In the genomic region with DNA sequence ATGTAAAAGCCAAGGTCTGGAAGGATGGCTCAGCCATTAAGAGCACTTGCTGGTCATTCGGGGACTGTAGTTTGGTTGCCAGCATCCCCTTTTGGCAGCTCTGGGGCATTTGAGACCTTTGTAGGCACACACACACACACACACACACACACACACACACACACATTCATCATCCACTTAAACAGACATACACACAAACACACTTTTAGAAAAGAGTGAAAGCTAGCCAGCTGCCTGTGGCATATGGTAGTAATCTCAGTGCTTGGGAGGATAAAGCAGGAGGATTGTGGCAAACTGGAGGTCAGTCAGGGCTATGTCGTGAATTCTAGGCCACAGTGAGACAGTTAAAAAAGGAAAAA, we compare ENCODE assay signal across 9 mouse cellular contexts. TPM values are rescaled to one million over a fixed set of nuclear protein-coding genes. Genes with fewer than 3 reads are reported as not detected.
DNase-seq lines count a peak whose midpoint lies in the region; ATAC-seq and TF ChIP-seq lines count a peak whose summit lies in the region.
"Had no signal": no experiment of that assay in that cellular context is flagged by ENCODE, and none has a peak within 500 bp of the region (broad histone marks: within the 10 kb centered on the region; RNA-seq: fewer than 3 reads in every experiment).

No protein-coding gene starts in this region.

- H3K27ac ChIP-seq in heart, embryonic 13.5 days (replicated peaks) = peak overlapping the region; percentile 88
- peak overlapping the region; percentile 58; the same call in 1 of the 2 replicates for H3K27ac ChIP-seq in hindbrain, embryonic 11.5 days (ENCODE audit: low read depth, low read length)
- peak overlapping the region; percentile 78; the same call in 1 of the 2 replicates for H3K27ac ChIP-seq in midbrain, embryonic 12.5 days (replicated peaks)

- peaks cover 35% of the 10 kb centered on the region for H3K4me1 ChIP-seq in heart, embryonic 13.5 days
- H3K4me1 ChIP-seq in G1E (ENCODE audit: insufficient read depth, low read depth, low read length) = peaks cover 90% of the 10 kb centered on the region
- H3K4me1 ChIP-seq in hindbrain, embryonic 11.5 days (replicated peaks; ENCODE audit: control insufficient read depth, insufficient read depth, low read length) = peaks cover 8% of the 10 kb centered on the region
- peaks cover 25% of the 10 kb centered on the region for H3K4me1 ChIP-seq in midbrain, embryonic 12.5 days

- H3K4me3 ChIP-seq in heart, embryonic 13.5 days = peak overlapping the region; percentile 97
- H3K4me3 ChIP-seq in G1E (ENCODE audit: low read depth, low read length) = peak overlapping the region; percentile 99; the same call in 1 of the 2 replicates
- H3K4me3 ChIP-seq in hindbrain, embryonic 11.5 days (ENCODE audit: low read depth, low read length) = peak overlapping the region; percentile 96; the same call in 1 of the 2 replicates
- H3K4me3 ChIP-seq in midbrain, embryonic 12.5 days = peak overlapping the region; percentile 89

- H3K9ac ChIP-seq in heart, embryonic 13.5 days = peak overlapping the region; percentile 78
- H3K9ac ChIP-seq in hindbrain, embryonic 11.5 days (ENCODE audit: low read depth, low read length) = peak overlapping the region; percentile 69
- H3K9ac ChIP-seq in midbrain, embryonic 12.5 days (replicated peaks) = 0 out of 2 replicates have a peak overlapping the region, but pooled peaks have one; percentile 86

- TF ChIP-seq CTCF in G1E (IDR thresholded peaks at IDR 0.05; ENCODE audit: low read depth, low read length) = no peak

- H3K36me3 ChIP-seq in heart, embryonic 13.5 days = 0 out of 2 replicates have a peak, but pooled peaks cover 3% of the 10 kb centered on the region
- peaks cover 17% of the 10 kb centered on the region for H3K36me3 ChIP-seq in G1E (replicated peaks)
- no peaks in the 10 kb centered on the region for H3K36me3 ChIP-seq in hindbrain, embryonic 11.5 days (ENCODE audit: control insufficient read depth, insufficient read depth, low read length)
- 0 out of 2 replicates have a peak, but pooled peaks cover 3% of the 10 kb centered on the region for H3K36me3 ChIP-seq in midbrain, embryonic 12.5 days

- H3K4me2 ChIP-seq in heart, embryonic 13.5 days = peak overlapping the region; percentile 91
- peak overlapping the region; percentile 79 for H3K4me2 ChIP-seq in hindbrain, embryonic 11.5 days (replicated peaks; ENCODE audit: low read depth, low read length)
- H3K4me2 ChIP-seq in midbrain, embryonic 12.5 days (replicated peaks) = peak overlapping the region; percentile 89

- H3K27me3 ChIP-seq in heart, embryonic 13.5 days (replicated peaks) = no peaks in the 10 kb centered on the region
- H3K27me3 ChIP-seq in G1E (ENCODE audit: insufficient read depth, low read length) = no peaks in the 10 kb centered on the region
- H3K27me3 ChIP-seq in hindbrain, embryonic 11.5 days (ENCODE audit: control insufficient read depth, insufficient read depth, low read length) = no peaks in the 10 kb centered on the region
- H3K27me3 ChIP-seq in midbrain, embryonic 12.5 days = no peaks in the 10 kb centered on the region

- no peak for DNase-seq in heart, adult 11 months
- DNase-seq in G1E (ENCODE audit: low spot score) (no peak), adipocyte (ENCODE audit: low spot score) (no peak)
- DNase-seq in hindbrain, embryonic 11.5 days (ENCODE audit: low spot score) = peak; percentile 13
- DNase-seq in spleen, adult 12 weeks (ENCODE audit: low spot score) = no peak
- DNase-seq in spleen, postnatal 10 days (ENCODE audit: low spot score in 2 of 2) = no peak

- no peaks in the 10 kb centered on the region for H3K9me3 ChIP-seq in heart, embryonic 13.5 days
- no peaks in the 10 kb centered on the region for H3K9me3 ChIP-seq in G1E (replicated peaks)
- H3K9me3 ChIP-seq in hindbrain, embryonic 11.5 days (ENCODE audit: control insufficient read depth, low read length) = no peaks in the 10 kb centered on the region
- no peaks in the 10 kb centered on the region for H3K9me3 ChIP-seq in midbrain, embryonic 12.5 days

- ATAC-seq in heart, embryonic 13.5 days (ENCODE audit: extremely low read depth, insufficient number of reproducible peaks, low FRiP score, low TSS enrichment) = no peak
- ATAC-seq in G1E (ENCODE audit: extremely low read depth, insufficient number of reproducible peaks, low FRiP score, poor library complexity, severe bottlenecking) = no peak
- ATAC-seq in hindbrain, embryonic 11.5 days (ENCODE audit: low FRiP score) = no peak
- ATAC-seq in midbrain, embryonic 12.5 days (ENCODE audit: low FRiP score, low read depth) = no peak

- WGBS in heart, embryonic 13.5 days = 33% methylated on average over 2 of the region's 2 CpGs
- 36% methylated on average over 2 of the region's 2 CpGs for WGBS in hindbrain, embryonic 11.5 days
- 40% methylated on average over 2 of the region's 2 CpGs for WGBS in midbrain, embryonic 12.5 days

RNA-seq across cellular contexts. Expression of a gene that starts 0.8 kb away (rescaled TPM):
- polyA plus RNA-seq in heart, embryonic 13.5 days (2015; fragmentation: Nextera tagmentation; extraction: Ambion mirVana) = 31.2 and 32.9 TPM in 2 replicates
- total RNA-seq in G1E (2014; fragmentation: Nextera tagmentation) = 32.8 and 61.2 TPM in 2 replicates
- total RNA-seq in G1E (2017) = 45.7 and 45.8 TPM in 2 replicates
- polyA plus RNA-seq in G1E (2012) = 7.6 and 11.8 TPM in 2 replicates
- 38.4 and 43.8 TPM in 2 replicates for polyA plus RNA-seq in hindbrain, embryonic 11.5 days (2014; fragmentation: Nextera tagmentation; extraction: Ambion mirVana)
- 48.1 and 53.1 TPM in 2 replicates for polyA plus RNA-seq in midbrain, embryonic 12.5 days (2016; fragmentation: Nextera tagmentation; extraction: Ambion mirVana)

RNA-seq across cellular contexts. Expression of a gene that starts 49.6 kb away (rescaled TPM):
- 5.6 and 5.8 TPM in 2 replicates for polyA plus RNA-seq in heart, embryonic 13.5 days (2015; fragmentation: Nextera tagmentation; extraction: Ambion mirVana)
- 23.8 and 29.4 TPM in 2 replicates for total RNA-seq in G1E (2014; fragmentation: Nextera tagmentation)
- 9.8 and 10.1 TPM in 2 replicates for total RNA-seq in G1E (2017)
- 72.6 and 114 TPM in 2 replicates for polyA plus RNA-seq in G1E (2012)
- polyA plus RNA-seq in hindbrain, embryonic 11.5 days (2014; fragmentation: Nextera tagmentation; extraction: Ambion mirVana) = 5.3 and 7.2 TPM in 2 replicates
- 6.7 and 6.9 TPM in 2 replicates for polyA plus RNA-seq in midbrain, embryonic 12.5 days (2016; fragmentation: Nextera tagmentation; extraction: Ambion mirVana)

RNA-seq across cellular contexts. Expression of a gene that starts 49.8 kb away (rescaled TPM):
- polyA plus RNA-seq in heart, embryonic 13.5 days (2015; fragmentation: Nextera tagmentation; extraction: Ambion mirVana) = 9.4 and 11.5 TPM in 2 replicates
- total RNA-seq in G1E (2014; fragmentation: Nextera tagmentation) (not detected in 2 replicates), G1E (2017) (1.3 TPM in 1 of 2 replicates, not detected in the other)
- not detected in 2 replicates for polyA plus RNA-seq in G1E (2012)
- polyA plus RNA-seq in hindbrain, embryonic 11.5 days (2014; fragmentation: Nextera tagmentation; extraction: Ambion mirVana) = 19.9 and 26.4 TPM in 2 replicates
- polyA plus RNA-seq in midbrain, embryonic 12.5 days (2016; fragmentation: Nextera tagmentation; extraction: Ambion mirVana) = 45.5 and 50.4 TPM in 2 replicates
- total RNA-seq: hematopoietic stem cell, adult 5-6 weeks had no signal

RNA-seq across cellular contexts. Expression of a gene that starts 52.5 kb away (rescaled TPM):
- polyA plus RNA-seq in heart, embryonic 13.5 days (2015; fragmentation: Nextera tagmentation; extraction: Ambion mirVana) = 127 and 149 TPM in 2 replicates
- total RNA-seq in G1E (2014; fragmentation: Nextera tagmentation) (37.3 and 45.3 TPM in 2 replicates), G1E (2017) (22.3 and 23.9 TPM in 2 replicates)
- polyA plus RNA-seq in G1E (2012) = 68.0 and 71.2 TPM in 2 replicates
- 112 and 121 TPM in 2 replicates for polyA plus RNA-seq in hindbrain, embryonic 11.5 days (2014; fragmentation: Nextera tagmentation; extraction: Ambion mirVana)
- polyA plus RNA-seq in midbrain, embryonic 12.5 days (2016; fragmentation: Nextera tagmentation; extraction: Ambion mirVana) = 130 and 132 TPM in 2 replicates

Comparison
In these comparisons a context has a peak if more than half of its experiments do, and no peak if none do; other contexts are left out.
1. RNA of a gene that starts 49.8 kb away (polyA plus RNA-seq): 45.5 to 50.4 TPM in midbrain, embryonic 12.5 days, 19.9 to 26.4 TPM in hindbrain, embryonic 11.5 days and 9.4 to 11.5 TPM in heart, embryonic 13.5 days; not detected in G1E; every median in the first group is over 10 times any median in the second.
2. Peak in every context shown above with its lines, with median percentiles within 50 percentile points of each other: H3K27ac ChIP-seq, H3K4me2 ChIP-seq, H3K4me3 ChIP-seq and H3K9ac ChIP-seq.